Mouse (Mus musculus) embryonic fibroblast, embryonic 13.5 days (primary cell): ENCODE measurements around the gene Sde2.

Experiments
- CTCF ChIP-seq: IDR thresholded peaks from 2 replicates; pipeline ENCODE4 v1.5.1; 2011; ENCODE audit warnings: mild to moderate bottlenecking, control low read depth, low read length, moderate library complexity, borderline replicate concordance; ENCODE audit not compliant: insufficient read depth
- POLR2A ChIP-seq: IDR thresholded peaks from 2 replicates; pipeline ENCODE4 v1.6.1; 2011; ENCODE audit warnings: low read depth, mild to moderate bottlenecking, control low read depth, low read length, moderate library complexity

- no peak for TF ChIP-seq CTCF
- no peak for TF ChIP-seq POLR2A
These were observed 47.0 kb upstream of the Sde2 start for GRCm38 (mm10) chr1:180803881-180804280.
